Mouse (Mus musculus) G1E (cell line): ENCODE measurements around the gene Tmprss13.

Source experiments
- CTCF ChIP-seq: IDR thresholded peaks from 2 replicates; pipeline ENCODE4 v1.5.1; 2012; ENCODE audit warnings: low read depth, low read length, inconsistent platforms, mixed read lengths
- GATA1 ChIP-seq: IDR thresholded peaks from 2 replicates; pipeline ENCODE4 v1.6.1; 2012; ENCODE audit warnings: borderline replicate concordance, low read length, inconsistent platforms, mixed read lengths
- GATA2 ChIP-seq: IDR thresholded peaks from 2 replicates; pipeline ENCODE4 v1.6.1; 2012; ENCODE audit warnings: low read depth, low read length, inconsistent platforms, borderline replicate concordance
- POLR2AphosphoS5 ChIP-seq: IDR thresholded peaks from 2 replicates; pipeline ENCODE4 v1.6.1; 2012; ENCODE audit warnings: low read depth, low read length, inconsistent platforms; ENCODE audit not compliant: insufficient replicate concordance
- TAL1 ChIP-seq: conservative IDR thresholded peaks from 2 replicates; pipeline ENCODE4 v1.6.1; 2012; ENCODE audit warnings: low read depth, low read length, inconsistent platforms, mixed read lengths

DNA sequence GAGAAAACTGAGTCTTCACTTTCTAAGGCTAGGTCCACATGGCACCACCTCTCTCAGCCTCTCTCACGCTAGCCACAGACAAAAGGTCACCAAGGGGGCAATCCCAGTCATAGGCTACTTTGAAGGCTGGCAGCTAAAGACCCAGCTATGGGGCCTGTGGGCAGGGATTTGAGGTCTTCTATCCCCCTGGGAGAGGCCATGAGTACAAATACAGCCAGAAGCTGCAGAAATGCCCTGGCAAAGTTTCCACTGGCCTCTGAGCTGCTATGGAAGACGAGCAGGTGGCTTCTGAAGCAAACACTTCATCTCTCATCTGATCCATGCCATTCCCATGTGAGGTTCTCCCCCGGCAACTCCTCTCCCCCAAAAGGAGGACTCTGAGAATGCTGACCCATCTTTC, 38.8 kb upstream of the Tmprss13 start:
- TF ChIP-seq CTCF (no peak), GATA1 (no peak), POLR2AphosphoS5 (no peak), GATA2 (no peak), TAL1 (no peak)
